In the genomic region with DNA sequence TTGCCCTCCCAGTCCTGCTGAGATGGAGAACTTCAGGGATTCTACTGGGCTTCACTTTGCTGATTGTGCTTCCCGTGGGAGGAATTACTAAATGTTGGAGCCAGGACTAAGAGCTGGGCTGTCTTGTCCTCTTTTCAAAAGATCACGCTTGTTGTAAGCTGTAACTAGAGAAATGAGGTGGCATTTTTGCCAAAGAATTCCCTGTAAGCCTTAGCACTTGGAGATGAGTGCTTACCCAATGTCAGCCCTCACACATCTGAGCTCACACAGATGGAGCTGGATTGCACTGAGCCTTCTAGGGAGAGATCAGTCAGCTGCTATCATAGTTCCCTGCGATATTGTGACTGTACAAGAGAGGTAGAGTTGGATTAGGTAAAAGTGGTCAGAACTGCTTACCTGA, we compare ENCODE assay signal across 20 mouse cellular contexts.
"Had no signal": no experiment of that assay in that cellular context is flagged by ENCODE, and none has a peak within 500 bp of the region (broad histone marks: within the 10 kb centered on the region; RNA-seq: fewer than 3 reads in every experiment).

No protein-coding gene starts in this region.

- DNase-seq: kidney, adult 11 months; kidney, adult 8-10 months; kidney, postnatal 10 days; kidney, postnatal 36 days; left cerebral cortex, postnatal 4 days; liver, postnatal 0 days; lung, embryonic 14.5 days; thymus, adult 2 months; thymus, postnatal 14 days; thymus, postnatal 4 days had no signal

- H3K4me3 ChIP-seq: intestine, embryonic 15.5 days; kidney, embryonic 15.5 days; limb, embryonic 12.5 days; limb, embryonic 15.5 days; midbrain, embryonic 12.5 days; midbrain, embryonic 15.5 days; neural tube, embryonic 12.5 days; neural tube, embryonic 15.5 days had no signal

- H3K27ac ChIP-seq: intestine, embryonic 15.5 days; kidney, embryonic 15.5 days; limb, embryonic 12.5 days; limb, embryonic 15.5 days; liver, embryonic 14.5 days; macrophage; midbrain, embryonic 12.5 days; midbrain, embryonic 15.5 days; neural tube, embryonic 12.5 days; neural tube, embryonic 15.5 days had no signal
